Mouse (Mus musculus): ENCODE data around the gene Rfx5. TPM values are rescaled to one million over a fixed set of nuclear protein-coding genes. Genes with fewer than 3 reads are reported as not detected.
"Not testable (repeated sequence)": the region's sequence is repeated elsewhere in the genome, so short reads cannot be mapped to it uniquely, and the experiment has no call there.

Rfx5 gene
- polyA plus RNA-seq, 1 experiment from 2014 or later, result 7.4 TPM

DNA sequence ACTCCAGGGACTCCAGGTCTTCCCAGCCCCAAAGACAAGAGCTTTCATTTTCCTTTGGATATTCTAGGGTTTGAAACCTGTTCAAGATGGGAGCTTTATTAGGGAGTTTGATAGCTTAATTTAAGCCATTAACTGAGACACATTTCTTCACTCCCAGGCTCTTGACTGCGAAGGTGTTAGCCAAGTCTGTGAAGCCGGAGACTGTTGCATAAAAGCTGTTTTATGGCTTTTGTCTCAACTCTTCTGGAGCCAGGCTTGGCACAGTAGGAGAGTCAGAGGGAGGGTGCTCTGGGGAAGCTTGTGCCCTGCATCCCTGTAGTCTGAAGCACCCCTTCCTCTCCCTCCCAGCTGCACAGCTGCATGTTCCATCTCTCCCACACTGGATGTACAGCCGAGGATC lies 31.5 kb upstream of the Rfx5 start:
- no peaks in the 10 kb centered on the region for H3K9me3 ChIP-seq (ENCODE audit: control insufficient read depth, low read length)
- no peaks in the 10 kb centered on the region for H3K4me1 ChIP-seq (replicated peaks; ENCODE audit: control insufficient read depth, insufficient read depth, low read length)
- H3K4me2 ChIP-seq (replicated peaks), result no peak overlapping the region
- H3K27me3 ChIP-seq (ENCODE audit: control insufficient read depth, insufficient read depth, low read length), result no peaks in the 10 kb centered on the region
- H3K4me3 ChIP-seq (replicated peaks; ENCODE audit: low read length), result no peak overlapping the region
- DNase-seq (ENCODE audit: low spot score) (no peak), ATAC-seq (ENCODE audit: low FRiP score) (no peak)
- no peak overlapping the region for H3K27ac ChIP-seq
- H3K9ac ChIP-seq, result no peak overlapping the region
- no peaks in the 10 kb centered on the region for H3K36me3 ChIP-seq (replicated peaks; ENCODE audit: control insufficient read depth, insufficient read depth)
- 69% methylated on average over 3 of the region's 3 CpGs for WGBS

DNA sequence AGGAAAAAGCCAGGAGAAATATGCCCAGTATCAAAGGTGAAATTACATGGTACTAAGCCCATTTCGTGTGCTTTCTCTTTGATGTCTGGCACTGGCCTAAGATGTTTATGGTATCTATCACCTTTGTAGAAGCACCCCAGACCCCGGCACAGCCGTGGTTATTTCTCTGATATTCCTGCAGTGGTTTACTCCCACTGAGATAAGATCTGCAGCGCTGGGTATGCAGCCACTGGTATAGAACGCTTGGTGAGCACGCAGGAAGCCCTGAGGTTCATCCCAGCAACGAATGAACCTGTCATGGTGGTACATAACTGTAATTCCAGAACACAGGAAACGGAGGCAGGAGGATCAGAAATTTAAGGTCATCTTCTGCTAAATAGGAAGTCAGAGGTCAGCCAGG lies 29.2 kb upstream of the Rfx5 start:
- no peaks in the 10 kb centered on the region for H3K9me3 ChIP-seq (ENCODE audit: control insufficient read depth, low read length)
- no peaks in the 10 kb centered on the region for H3K27me3 ChIP-seq (ENCODE audit: control insufficient read depth, insufficient read depth, low read length)
- WGBS, result 82% methylated on average over 8 of the region's 8 CpGs

DNA sequence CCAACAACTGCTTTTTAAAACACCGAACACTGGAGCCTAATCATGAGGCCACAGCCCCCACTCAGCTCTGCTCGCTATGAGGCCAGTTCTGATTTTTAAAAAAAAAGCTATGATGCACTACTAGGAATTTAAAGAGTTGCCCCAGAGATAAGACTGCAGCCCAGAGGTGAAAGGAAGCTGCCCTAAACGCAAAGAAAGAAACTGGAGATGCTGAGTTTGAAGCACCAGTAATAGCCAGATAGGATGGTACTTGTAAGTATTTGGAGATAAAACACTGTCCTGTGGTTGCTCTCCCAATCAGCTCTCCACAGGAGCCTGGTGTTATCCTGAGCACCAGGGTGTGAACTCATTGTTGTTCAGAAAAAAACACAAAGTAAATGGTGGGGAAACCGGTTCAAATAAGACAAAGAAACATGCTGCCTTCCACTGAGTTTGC lies 27.6 kb upstream of the Rfx5 start:
- H3K9me3 ChIP-seq (ENCODE audit: control insufficient read depth, low read length); H3K9ac ChIP-seq; DNase-seq (ENCODE audit: low spot score); ATAC-seq (ENCODE audit: low FRiP score); H3K27me3 ChIP-seq (ENCODE audit: control insufficient read depth, insufficient read depth, low read length); H3K4me3 ChIP-seq (replicated peaks; ENCODE audit: low read length); H3K4me2 ChIP-seq (replicated peaks); H3K36me3 ChIP-seq (replicated peaks; ENCODE audit: control insufficient read depth, insufficient read depth); H3K27ac ChIP-seq; H3K4me1 ChIP-seq (replicated peaks; ENCODE audit: control insufficient read depth, insufficient read depth, low read length): not testable (repeated sequence)
- 51% methylated on average over 4 of the region's 4 CpGs for WGBS

More for the DNA sequence above, 29.2 kb upstream of the Rfx5 start:
- Histone ChIP-seq H3K4me3 (replicated peaks; ENCODE audit: low read length) (no peak overlapping the region), H3K27ac (no peak overlapping the region), H3K9ac (no peak overlapping the region), H3K36me3 (replicated peaks; ENCODE audit: control insufficient read depth, insufficient read depth) (no peaks in the 10 kb centered on the region), H3K4me1 (replicated peaks; ENCODE audit: control insufficient read depth, insufficient read depth, low read length) (no peaks in the 10 kb centered on the region), H3K4me2 (replicated peaks) (no peak overlapping the region)
- ATAC-seq (ENCODE audit: low FRiP score), result no peak
- no peak for DNase-seq (ENCODE audit: low spot score)

DNA sequence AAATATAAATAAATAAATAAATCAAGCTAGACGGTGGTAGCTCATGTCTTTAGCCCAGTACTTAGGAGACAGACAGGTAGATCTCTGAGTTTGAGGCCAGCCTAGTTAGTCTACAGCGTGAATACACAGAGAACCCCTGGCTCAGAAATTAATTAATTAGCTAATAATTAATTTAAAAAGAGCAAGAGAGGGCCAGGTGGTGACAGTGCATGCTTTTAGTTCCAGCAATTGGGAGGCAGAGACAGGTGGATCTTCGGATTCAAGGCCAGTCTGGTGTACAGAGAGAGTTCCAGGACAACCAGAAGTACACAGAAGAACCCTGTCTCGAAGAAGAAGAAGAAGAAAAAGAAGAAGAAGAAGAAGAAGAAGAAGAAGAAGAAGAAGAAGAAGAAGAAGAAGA lies 24.9 kb upstream of the Rfx5 start:
- not testable (repeated sequence) for H3K4me3 ChIP-seq (replicated peaks; ENCODE audit: low read length); H3K27me3 ChIP-seq (ENCODE audit: control insufficient read depth, insufficient read depth, low read length); H3K4me1 ChIP-seq (replicated peaks; ENCODE audit: control insufficient read depth, insufficient read depth, low read length); DNase-seq (ENCODE audit: low spot score); ATAC-seq (ENCODE audit: low FRiP score); H3K4me2 ChIP-seq (replicated peaks); H3K9ac ChIP-seq; H3K27ac ChIP-seq; H3K36me3 ChIP-seq (replicated peaks; ENCODE audit: control insufficient read depth, insufficient read depth); H3K9me3 ChIP-seq (ENCODE audit: control insufficient read depth, low read length)
- 81% methylated on average over 3 of the region's 4 CpGs for WGBS

DNA sequence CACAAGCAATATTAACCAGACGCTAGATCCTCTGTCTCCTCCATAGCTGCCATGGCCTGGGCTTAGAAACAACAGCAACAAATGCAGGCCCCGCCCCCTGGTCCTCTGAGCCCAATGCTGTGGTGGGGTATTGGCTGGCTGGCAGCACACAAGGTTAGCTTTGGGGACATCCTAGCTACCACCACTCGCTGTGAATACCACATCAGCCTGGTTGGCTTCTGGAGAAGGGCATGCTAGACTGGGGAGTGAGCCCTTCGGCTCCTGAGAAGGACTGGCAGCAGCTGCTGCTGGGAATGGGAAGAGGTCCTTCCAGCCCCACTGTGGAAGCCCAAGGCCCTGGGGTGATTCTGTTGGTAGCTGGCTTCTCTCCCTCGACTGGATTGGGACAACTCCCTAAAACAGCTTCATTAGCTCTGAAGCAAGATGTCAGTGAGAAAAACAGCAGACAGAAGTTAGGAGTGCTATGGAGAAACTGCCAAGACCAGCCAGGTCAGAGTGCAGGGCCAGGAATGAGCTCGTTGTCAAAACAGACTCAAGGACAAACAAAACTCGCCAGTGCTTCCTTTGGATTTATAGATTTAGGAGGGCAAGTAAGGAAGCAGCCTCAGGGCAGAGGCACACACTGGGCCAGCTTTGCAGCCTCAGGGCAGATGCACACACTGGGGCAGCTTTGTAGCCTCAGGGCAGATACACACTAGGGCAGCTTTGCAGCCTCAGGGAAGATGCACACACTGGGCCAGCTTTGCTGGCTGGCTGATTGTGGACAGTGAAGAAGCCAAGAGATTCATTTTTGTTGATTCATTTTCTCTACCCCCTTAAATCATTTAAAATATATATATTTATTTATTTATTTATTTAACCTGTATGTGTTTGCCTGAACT lies 23.2 kb upstream of the Rfx5 start:
- not testable (repeated sequence) for H3K9me3 ChIP-seq (ENCODE audit: control insufficient read depth, low read length); DNase-seq (ENCODE audit: low spot score); H3K27ac ChIP-seq; H3K4me1 ChIP-seq (replicated peaks; ENCODE audit: control insufficient read depth, insufficient read depth, low read length); ATAC-seq (ENCODE audit: low FRiP score); H3K27me3 ChIP-seq (ENCODE audit: control insufficient read depth, insufficient read depth, low read length); H3K4me2 ChIP-seq (replicated peaks); H3K4me3 ChIP-seq (replicated peaks; ENCODE audit: low read length); H3K9ac ChIP-seq; H3K36me3 ChIP-seq (replicated peaks; ENCODE audit: control insufficient read depth, insufficient read depth)
- 55% methylated on average over 7 of the region's 7 CpGs for WGBS

DNA sequence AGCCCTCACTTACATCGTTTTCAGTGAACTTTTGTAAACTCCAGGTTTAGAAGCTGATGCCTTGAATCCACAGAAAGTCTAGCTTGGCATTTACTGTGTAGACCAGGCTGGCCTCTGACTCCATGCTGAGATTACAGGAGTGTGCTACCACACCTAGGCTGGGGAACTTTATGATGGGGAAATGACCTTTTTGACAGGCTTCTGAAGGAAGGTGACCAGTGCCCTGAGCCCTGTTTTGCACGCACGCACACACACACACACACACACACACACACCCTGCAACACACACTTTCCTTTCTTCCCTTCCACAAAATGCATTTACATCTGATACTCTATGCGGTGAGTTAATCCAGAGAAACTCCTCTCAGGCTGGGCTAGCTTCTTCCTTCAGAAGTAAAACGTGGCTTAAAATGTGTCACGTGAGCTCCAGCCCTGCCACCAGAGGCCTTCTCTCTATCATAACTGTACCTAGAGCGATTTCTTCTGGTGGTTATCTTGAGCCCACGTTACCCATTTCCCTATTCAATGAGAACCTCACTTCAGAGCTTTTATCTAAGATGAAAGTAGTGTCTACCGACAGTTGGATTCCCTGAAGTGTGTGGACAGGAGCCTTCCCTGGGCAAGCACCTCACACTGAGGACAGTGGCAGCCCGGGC lies 22.3 kb upstream of the Rfx5 start:
- DNase-seq (ENCODE audit: low spot score); ATAC-seq (ENCODE audit: low FRiP score); H3K36me3 ChIP-seq (replicated peaks; ENCODE audit: control insufficient read depth, insufficient read depth); H3K4me2 ChIP-seq (replicated peaks); H3K9me3 ChIP-seq (ENCODE audit: control insufficient read depth, low read length); H3K27me3 ChIP-seq (ENCODE audit: control insufficient read depth, insufficient read depth, low read length); H3K4me1 ChIP-seq (replicated peaks; ENCODE audit: control insufficient read depth, insufficient read depth, low read length); H3K27ac ChIP-seq; H3K9ac ChIP-seq; H3K4me3 ChIP-seq (replicated peaks; ENCODE audit: low read length): not testable (repeated sequence)
- 84% methylated on average over 10 of the region's 10 CpGs for WGBS

DNA sequence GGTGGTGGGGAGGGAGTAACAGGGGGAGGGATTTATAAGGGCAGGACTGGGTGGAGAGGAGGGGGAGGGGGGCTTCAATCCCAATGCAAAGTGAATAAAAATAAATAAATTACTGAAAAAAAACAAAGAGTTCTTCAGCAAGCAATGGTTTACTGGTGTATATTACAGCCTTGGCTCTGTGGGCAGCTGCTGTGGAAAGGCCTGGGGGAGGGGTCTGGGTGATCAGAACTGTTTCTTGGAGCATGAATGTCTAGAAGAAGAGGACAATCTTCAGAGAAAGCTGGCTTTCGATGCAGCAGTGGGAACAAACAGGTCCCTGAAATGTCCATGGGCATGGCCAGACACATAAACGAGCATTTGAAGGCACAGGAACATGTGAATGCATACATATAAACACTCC lies 21.6 kb upstream of the Rfx5 start:
- H3K36me3 ChIP-seq (replicated peaks; ENCODE audit: control insufficient read depth, insufficient read depth); DNase-seq (ENCODE audit: low spot score); H3K9me3 ChIP-seq (ENCODE audit: control insufficient read depth, low read length); H3K4me3 ChIP-seq (replicated peaks; ENCODE audit: low read length); H3K27ac ChIP-seq; H3K27me3 ChIP-seq (ENCODE audit: control insufficient read depth, insufficient read depth, low read length); H3K4me1 ChIP-seq (replicated peaks; ENCODE audit: control insufficient read depth, insufficient read depth, low read length); ATAC-seq (ENCODE audit: low FRiP score); H3K9ac ChIP-seq: not testable (repeated sequence)
- H3K4me2 ChIP-seq (replicated peaks), result peak overlapping the region; percentile 51; the same call in 1 of the 2 replicates
- 65% methylated on average over 2 of the region's 2 CpGs for WGBS

DNA sequence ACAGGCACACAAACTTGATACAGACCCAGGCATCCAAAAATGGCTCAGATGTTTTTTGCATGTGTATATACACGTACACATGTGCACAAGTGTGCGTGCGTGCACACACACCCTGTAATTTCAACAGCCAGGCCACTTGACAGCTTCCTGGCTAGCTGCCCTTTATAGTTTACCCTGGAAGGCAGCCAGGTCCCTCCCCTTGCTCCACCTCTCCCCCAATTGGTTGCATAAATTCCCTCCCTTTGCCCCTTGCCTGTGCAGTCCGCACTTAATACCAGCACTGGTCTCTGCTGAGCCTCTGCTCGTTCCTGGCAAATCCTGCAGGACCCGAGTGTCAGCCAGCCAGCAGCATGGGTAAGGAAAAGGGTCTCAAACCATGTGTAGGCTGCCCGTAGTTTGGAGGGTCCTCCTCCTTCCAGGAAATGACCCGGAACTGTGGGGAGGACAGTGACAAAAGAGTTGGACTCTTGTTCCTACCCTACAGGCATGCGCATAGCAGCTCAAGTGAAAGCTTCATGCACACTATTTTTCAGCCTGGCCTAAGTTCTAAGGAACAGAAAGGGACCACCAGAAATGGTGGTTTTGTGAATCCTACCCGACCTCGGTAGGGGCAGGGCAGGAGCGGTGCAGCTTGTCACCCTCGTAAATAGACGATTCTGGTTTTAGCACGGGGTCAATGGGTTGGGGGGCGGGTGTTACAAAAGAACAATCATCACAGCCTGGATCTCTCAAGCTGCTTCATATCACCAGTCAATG lies 20.9 kb upstream of the Rfx5 start, which contains the start of gene Selenbp1:
TSS of gene Selenbp1 (plus strand) at position 248 of the 756 bp plus-strand sequence.
- Histone ChIP-seq H3K27me3 (ENCODE audit: control insufficient read depth, insufficient read depth, low read length) (no peaks in the 10 kb centered on the region), H3K4me3 (replicated peaks; ENCODE audit: low read length) (peak within 1 kb of the TSS; percentile 20), H3K4me2 (replicated peaks) (peak within 1 kb of the TSS; percentile 51), H3K36me3 (replicated peaks; ENCODE audit: control insufficient read depth, insufficient read depth) (no peaks in the 10 kb centered on the region), H3K9me3 (ENCODE audit: control insufficient read depth, low read length) (no peaks in the 10 kb centered on the region), H3K4me1 (replicated peaks; ENCODE audit: control insufficient read depth, insufficient read depth, low read length) (no peaks in the 10 kb centered on the region), H3K9ac (no peak within 1 kb of the TSS), H3K27ac (0 out of 2 replicates have a peak within 1 kb of the TSS, but pooled peaks have one; percentile 38)
- DNase-seq (ENCODE audit: low spot score) (peak; percentile 77), ATAC-seq (ENCODE audit: low FRiP score) (peak; percentile 80)
- 17% methylated on average over 16 of the region's 16 CpGs for WGBS

DNA sequence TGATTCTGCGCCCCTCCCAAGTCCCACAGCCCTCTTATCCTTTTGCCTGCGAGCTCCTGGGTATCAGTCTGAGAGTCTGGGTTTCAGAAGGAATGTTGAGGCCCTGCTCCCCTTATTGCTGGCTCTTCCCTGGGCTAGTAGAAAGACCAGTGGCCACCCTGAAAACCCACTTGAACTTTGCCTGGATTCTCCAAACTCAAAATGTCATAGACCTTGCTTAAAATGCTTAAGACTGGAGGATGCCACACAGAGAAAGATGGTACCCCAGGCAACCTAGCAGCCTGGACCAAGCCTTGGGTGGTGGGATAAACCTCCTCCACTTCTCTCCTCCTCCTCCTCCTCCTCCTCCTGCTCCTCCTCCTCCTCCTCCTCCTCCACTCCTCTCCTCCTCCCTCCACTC lies 20.3 kb upstream of the Rfx5 start:
- not testable (repeated sequence) for H3K36me3 ChIP-seq (replicated peaks; ENCODE audit: control insufficient read depth, insufficient read depth); H3K9me3 ChIP-seq (ENCODE audit: control insufficient read depth, low read length); H3K4me1 ChIP-seq (replicated peaks; ENCODE audit: control insufficient read depth, insufficient read depth, low read length); ATAC-seq (ENCODE audit: low FRiP score); DNase-seq (ENCODE audit: low spot score); H3K9ac ChIP-seq; H3K27ac ChIP-seq; H3K4me3 ChIP-seq (replicated peaks; ENCODE audit: low read length); H3K27me3 ChIP-seq (ENCODE audit: control insufficient read depth, insufficient read depth, low read length)
- no CpG with 5 or more reads among the region's 2 CpGs for WGBS
- H3K4me2 ChIP-seq (replicated peaks), result peak overlapping the region; percentile 51; the same call in 1 of the 2 replicates
